In the genomic region with DNA sequence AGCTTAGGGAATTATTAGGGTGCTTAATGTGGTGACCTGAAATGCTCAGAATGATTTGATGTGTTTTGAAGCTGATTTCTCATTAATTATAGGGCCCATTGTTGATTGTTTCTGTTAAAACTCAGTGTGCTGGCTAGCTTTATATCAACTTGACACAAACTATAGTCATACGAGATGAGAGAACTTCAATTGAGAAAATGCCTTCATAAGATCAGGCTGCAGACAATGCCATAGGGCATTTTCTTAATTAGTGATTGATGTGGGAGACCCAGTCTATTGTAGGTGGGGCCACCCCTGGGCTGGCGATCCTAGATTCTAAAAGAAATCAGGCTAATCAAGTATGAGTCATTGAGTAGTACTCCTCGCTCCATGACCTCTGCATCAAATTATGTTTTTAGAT, we compare ENCODE assay signal across 20 mouse cellular contexts.
DNase-seq lines count a peak whose midpoint lies in the region; ATAC-seq lines count a peak whose summit lies in the region.
"Had no signal": no experiment of that assay in that cellular context is flagged by ENCODE, and none has a peak within 500 bp of the region (broad histone marks: within the 10 kb centered on the region; RNA-seq: fewer than 3 reads in every experiment).

No protein-coding gene starts in this region.

- H3K27me3 ChIP-seq in forebrain, embryonic 11.5 days (ENCODE audit: control insufficient read depth, insufficient read depth, low read length) = no peaks in the 10 kb centered on the region
- no peaks in the 10 kb centered on the region for H3K27me3 ChIP-seq in forebrain, embryonic 15.5 days
- H3K27me3 ChIP-seq: embryonic facial prominence, embryonic 13.5 days; forebrain, embryonic 12.5 days; Patski had no signal

- no peak overlapping the region for H3K9ac ChIP-seq in forebrain, embryonic 11.5 days (ENCODE audit: low read length)
- no peak overlapping the region for H3K9ac ChIP-seq in forebrain, embryonic 15.5 days (replicated peaks)
- H3K9ac ChIP-seq: embryonic facial prominence, embryonic 13.5 days; forebrain, embryonic 12.5 days; forebrain, postnatal 0 days had no signal

- H3K4me3 ChIP-seq in forebrain, embryonic 11.5 days (ENCODE audit: low read depth, low read length) = no peak overlapping the region
- H3K4me3 ChIP-seq in forebrain, embryonic 15.5 days = no peak overlapping the region
- H3K4me3 ChIP-seq: embryonic facial prominence, embryonic 13.5 days; forebrain, embryonic 12.5 days had no signal

- H3K27ac ChIP-seq in forebrain, embryonic 11.5 days (ENCODE audit: low read depth, low read length) = no peak overlapping the region
- H3K27ac ChIP-seq in forebrain, embryonic 15.5 days (replicated peaks) = no peak overlapping the region
- H3K27ac ChIP-seq: embryonic facial prominence, embryonic 13.5 days; forebrain, embryonic 12.5 days had no signal

- no peaks in the 10 kb centered on the region for H3K36me3 ChIP-seq in forebrain, embryonic 11.5 days (ENCODE audit: control insufficient read depth, insufficient read depth, low read length)
- H3K36me3 ChIP-seq in forebrain, embryonic 15.5 days = no peaks in the 10 kb centered on the region
- H3K36me3 ChIP-seq: embryonic facial prominence, embryonic 13.5 days; forebrain, embryonic 12.5 days had no signal

- no peak for DNase-seq in forebrain, embryonic 11.5 days (ENCODE audit: low spot score)
- DNase-seq in Muller cell, postnatal 12 days (ENCODE audit: inconsistent ontology term) = peak; percentile 61
- DNase-seq in retina, embryonic 14.5 days (ENCODE audit: low spot score) = peak; percentile 72
- DNase-seq in thymus, postnatal 10 days (ENCODE audit: low spot score in 2 of 2) = no peak
- no peak for DNase-seq in ovary, postnatal 36 days (ENCODE audit: low spot score)
- DNase-seq: adrenal gland, adult 8-10 months; adrenal gland, postnatal 14 days; adrenal gland, postnatal 36 days; cerebellum, adult 11-12 months; cerebellum, adult 2 months; cerebellum, adult 9-10 months; cerebellum, postnatal 10 days; cerebellum, postnatal 25 days; forebrain, postnatal 0 days had no signal

- H3K9me3 ChIP-seq in forebrain, embryonic 11.5 days (ENCODE audit: control insufficient read depth, low read length) = no peaks in the 10 kb centered on the region
- no peaks in the 10 kb centered on the region for H3K9me3 ChIP-seq in forebrain, embryonic 15.5 days
- H3K9me3 ChIP-seq: embryonic facial prominence, embryonic 13.5 days; forebrain, embryonic 12.5 days had no signal

- H3K4me2 ChIP-seq in forebrain, embryonic 11.5 days (ENCODE audit: low read depth, low read length, severe bottlenecking) = no peak overlapping the region
- no peak overlapping the region for H3K4me2 ChIP-seq in forebrain, embryonic 15.5 days (replicated peaks)
- H3K4me2 ChIP-seq: embryonic facial prominence, embryonic 13.5 days; forebrain, embryonic 12.5 days had no signal

- H3K4me1 ChIP-seq in forebrain, embryonic 11.5 days (replicated peaks; ENCODE audit: control insufficient read depth, insufficient read depth, low read length) = no peaks in the 10 kb centered on the region
- H3K4me1 ChIP-seq in forebrain, embryonic 15.5 days = no peaks in the 10 kb centered on the region
- H3K4me1 ChIP-seq: embryonic facial prominence, embryonic 13.5 days; forebrain, embryonic 12.5 days had no signal

- WGBS in forebrain, embryonic 11.5 days = 50% methylated on average over 3 of the region's 3 CpGs
- 47% methylated on average over 3 of the region's 3 CpGs for WGBS in forebrain, embryonic 15.5 days

- ATAC-seq in forebrain, embryonic 11.5 days (replicated peaks; ENCODE audit: low FRiP score) = 0 out of 2 replicates have a peak, but pooled peaks have one; percentile 27
- no peak for ATAC-seq in forebrain, embryonic 15.5 days (replicated peaks)
- ATAC-seq: activated CD4-positive, CD25-positive, alpha-beta regulatory T cell, adult 4 months; forebrain, embryonic 14.5 days; forebrain, postnatal 0 days; Patski had no signal

Comparison
In these comparisons a context has a peak if more than half of its experiments do, and no peak if none do; other contexts are left out.
1. DNase-seq: peak in Muller cell, postnatal 12 days (single experiment) and retina, embryonic 14.5 days (single experiment); none in forebrain, embryonic 11.5 days (single experiment), thymus, postnatal 10 days (0 of 2) and ovary, postnatal 36 days (single experiment).